Mouse (Mus musculus) hindbrain, postnatal 0 days (tissue): ENCODE measurements at regions not wholly inside any gene's neighbourhood (a gene's known extent, or its start where the extent isn't known, plus 50 kb on each side); places are given as distances from the start of the nearest gene placed in this dataset.
A peak's percentile ranks its signal among the peaks of the same experiment; 100 is the strongest.

Source experiments
- ATAC-seq: fragments of 200-750 bp; cut with Nextera tagmentation; 2 replicates; pipeline ENCODE4 v1.8.0; 2017; ENCODE audit warnings: mild to moderate bottlenecking, moderate TSS enrichment, moderate library complexity
- DNase-seq: peaks from one replicate; pipeline ENCODE4 v3.0.0-alpha.2; 2015; ENCODE audit warnings: low spot score
- H3K27ac ChIP-seq: fragments of 300-500 bp; sonication (generic); 2 replicates; pipeline ENCODE4 v1.5.1; 2014; ENCODE audit warnings: mild to moderate bottlenecking
- H3K27me3 ChIP-seq: fragments of 300-500 bp; sonication (generic); 2 replicates; pipeline ENCODE4 v1.6.1; 2014; ENCODE audit warnings: low read length, mixed read lengths; ENCODE audit not compliant: insufficient read depth
- H3K36me3 ChIP-seq: fragments of 300-500 bp; sonication (generic); 2 replicates; pipeline ENCODE4 v1.6.1; 2014; ENCODE audit warnings: low read length, mixed read lengths; ENCODE audit not compliant: insufficient read depth
- H3K4me1 ChIP-seq: fragments of 300-500 bp; sonication (generic); 2 replicates; pipeline ENCODE4 v1.6.1; 2014; ENCODE audit warnings: antibody characterized with exemption, low read length, mixed read lengths; ENCODE audit not compliant: insufficient read depth
- H3K4me2 ChIP-seq: fragments of 300-500 bp; sonication (generic); 2 replicates; pipeline ENCODE4 v1.6.1; 2014; ENCODE audit warnings: low read depth, mild to moderate bottlenecking, low read length, moderate library complexity, mixed read lengths
- H3K4me3 ChIP-seq: fragments of 300-500 bp; sonication (generic); 2 replicates; pipeline ENCODE4 v1.5.1; 2014; ENCODE audit warnings: low read length
- H3K9ac ChIP-seq: fragments of 300-500 bp; sonication (generic); replicated peaks from 2 replicates; pipeline ENCODE4 v1.6.1; 2014; ENCODE audit warnings: mild to moderate bottlenecking, low read length, moderate library complexity, mixed read lengths
- H3K9me3 ChIP-seq: fragments of 300-500 bp; sonication (generic); 2 replicates; pipeline ENCODE4 v1.6.1; 2016; ENCODE audit warnings: low read length, mixed read lengths
- CTCF ChIP-seq: IDR thresholded peaks from 2 replicates; pipeline ENCODE4 v1.5.1; 2016; ENCODE audit warnings: antibody characterized with exemption, control low read depth, low read depth
- WGBS: fragments of 180-500 bp; shearing (Covaris S2); extraction: QIAGEN DNeasy Blood & Tissue Kit; methylation state at CpG from one replicate; pipeline ENCODE4 v1.1.7; 2014; 5-methylcytosine and 5-hydroxymethylcytosine counted together

- H3K27ac ChIP-seq, result no peak overlapping the region
- DNase-seq (peak; percentile 2), ATAC-seq (no peak)
These were observed 85.6 kb upstream of the Galntl6 start for GRCm38 (mm10) chr8:58998081-58998480.

More at GRCm38 (mm10) chr8:58998081-58998480, 85.6 kb upstream of the Galntl6 start:
- Histone ChIP-seq H3K4me3 (no peak overlapping the region), H3K9ac (no peak overlapping the region), H3K4me2 (no peak overlapping the region), H3K4me1 (no peaks in the 10 kb centered on the region), H3K36me3 (no peaks in the 10 kb centered on the region), H3K9me3 (no peaks in the 10 kb centered on the region), H3K27me3 (no peaks in the 10 kb centered on the region)
- no peak for TF ChIP-seq CTCF
- 28% methylated on average over 1 of the region's 1 CpGs for WGBS
